Mouse (Mus musculus): ENCODE results near the gene Npas2.

Gene Npas2

GRCm38 (mm10) chr1:39228401-39228800, 34.9 kb downstream of the Npas2 start:
- no peak for DNase-seq

- no peak for DNase-seq
Observed at GRCm38 (mm10) chr1:39230021-39230420, 36.5 kb downstream of the Npas2 start.

DNA sequence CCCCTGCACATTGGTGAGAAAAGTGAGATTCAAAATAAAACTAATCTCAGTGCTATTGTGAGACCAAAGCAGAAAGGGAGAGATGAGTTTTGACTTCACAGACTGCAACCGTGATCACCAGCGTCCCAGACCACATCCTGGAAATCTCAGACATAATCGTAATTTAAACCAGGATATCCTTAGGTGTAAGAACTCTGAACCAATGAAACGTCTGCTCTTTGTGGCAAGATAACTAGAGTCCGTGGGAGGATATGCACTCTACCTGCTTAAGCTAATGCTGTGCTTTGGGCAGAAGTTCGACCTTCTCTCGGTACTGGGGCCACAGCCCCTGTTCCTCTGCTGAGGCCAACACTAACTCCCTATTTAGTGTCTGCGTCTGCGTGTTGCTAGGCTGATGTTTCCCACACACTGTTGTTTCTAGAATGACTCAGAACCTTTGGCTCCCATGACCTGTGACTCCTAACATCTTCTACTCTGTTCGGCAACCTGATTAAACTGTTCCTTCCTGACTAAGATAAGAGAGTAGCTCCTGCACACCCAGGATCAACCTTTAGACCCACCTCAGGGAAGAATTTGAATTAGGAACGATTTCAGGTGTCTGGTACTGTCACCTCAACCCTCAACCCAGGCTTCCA, 41.4 kb downstream of the Npas2 start:
- DNase-seq: no peak

- no peak for DNase-seq
Observed at GRCm38 (mm10) chr1:39237503-39238255, 44.1 kb downstream of the Npas2 start.

- DNase-seq: no peak
Observed at GRCm38 (mm10) chr1:39240860-39241584, 47.5 kb downstream of the Npas2 start.

GRCm38 (mm10) chr1:39244726-39245125, 51.2 kb downstream of the Npas2 start:
- DNase-seq: no peak

GRCm38 (mm10) chr1:39251679-39252078, 58.1 kb downstream of the Npas2 start:
- DNase-seq: no peak

DNA sequence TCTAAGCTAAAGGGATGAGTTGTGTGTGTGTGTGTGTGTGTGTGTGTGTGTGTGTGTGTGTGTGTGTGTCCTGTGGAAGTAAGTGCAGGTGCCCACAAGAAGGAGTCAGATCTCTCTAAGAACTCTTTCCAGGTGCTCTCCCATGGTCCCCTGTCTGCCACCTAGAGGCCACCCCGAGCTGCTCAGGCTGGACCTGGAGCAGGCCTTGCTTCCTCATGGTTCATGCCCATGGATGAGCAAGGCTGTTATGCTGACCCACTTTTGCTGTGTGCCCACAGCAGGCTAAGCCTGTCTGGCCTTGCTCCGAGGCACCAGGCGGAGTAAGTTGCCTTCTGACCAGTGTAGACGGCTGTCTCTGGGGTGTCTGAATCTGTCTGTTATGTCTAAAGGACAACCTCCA, 60.2 kb downstream of the Npas2 start:
- DNase-seq: peak; percentile 44 to 47

DNA sequence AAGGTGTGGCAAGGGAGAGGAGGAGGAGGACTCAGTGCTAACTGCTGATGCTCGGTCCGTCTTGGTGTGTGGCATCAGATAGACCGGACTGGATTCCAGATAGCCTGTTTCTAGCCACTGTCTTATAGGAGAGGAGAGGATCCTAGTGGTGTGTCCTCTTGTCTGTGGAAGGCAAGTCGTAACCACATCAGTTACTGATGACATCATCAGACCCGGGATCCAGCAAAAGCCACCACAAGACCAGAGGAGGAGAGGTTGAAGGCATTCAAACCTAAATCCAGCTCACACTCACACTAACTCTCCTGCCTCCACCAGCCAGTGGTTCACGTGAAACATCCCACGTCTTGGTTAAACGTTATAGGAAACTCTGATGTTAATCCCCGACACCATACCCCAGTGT, 62.5 kb downstream of the Npas2 start:
- no peak for DNase-seq

DNA sequence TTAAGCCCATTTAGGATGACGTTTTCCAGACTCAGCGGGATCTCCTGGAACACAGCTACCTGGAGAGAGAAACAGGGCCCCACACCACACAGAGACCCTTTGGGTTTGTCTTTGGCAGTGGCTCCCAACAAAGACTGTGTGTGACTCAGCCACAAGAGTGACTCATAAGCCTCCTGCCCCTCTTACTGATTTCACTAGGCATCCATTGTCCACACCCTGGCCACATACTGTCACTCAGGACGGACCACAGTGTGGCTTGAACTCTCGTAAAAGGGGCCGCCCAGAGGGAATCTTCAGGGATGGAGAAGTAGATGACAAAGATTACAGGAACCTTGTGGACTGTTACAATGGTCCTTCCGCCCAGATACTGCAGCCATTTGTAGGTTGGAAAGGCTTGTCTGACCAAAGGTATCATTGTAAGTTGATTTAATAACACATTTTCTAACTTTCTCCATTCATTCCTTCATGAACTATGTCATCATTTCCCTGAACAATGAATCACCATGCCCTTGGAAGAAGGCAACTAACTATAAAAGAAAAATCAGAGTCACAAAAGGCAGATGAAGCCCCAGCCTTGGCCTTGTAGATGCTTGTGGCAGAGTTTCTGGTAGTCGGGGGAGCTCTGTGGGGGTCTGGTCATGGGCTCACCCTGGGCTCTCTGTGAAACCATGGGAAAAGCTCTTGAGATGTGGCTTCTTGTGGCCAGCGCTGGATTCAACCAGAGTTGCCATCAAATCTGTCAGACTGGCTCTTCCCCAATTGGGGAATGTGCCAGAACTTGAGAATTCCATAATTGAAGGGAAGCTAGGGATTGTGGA, 63.2 kb downstream of the Npas2 start:
- DNase-seq: no peak

DNA sequence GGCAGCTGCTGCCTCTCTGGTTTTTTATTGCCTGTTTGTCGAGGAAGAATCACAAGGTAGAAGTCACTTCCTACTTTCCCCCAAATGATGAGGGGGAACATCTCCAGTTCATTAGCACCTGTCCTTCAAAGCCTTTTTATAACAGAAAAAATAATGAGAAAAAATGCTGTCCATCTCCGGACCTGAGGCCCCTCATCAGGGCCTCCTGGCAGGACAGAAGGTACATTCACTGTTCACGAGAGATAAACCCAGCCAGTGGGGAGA, 63.7 kb downstream of the Npas2 start:
- no peak for DNase-seq

GRCm38 (mm10) chr1:39259668-39260067, 66.1 kb downstream of the Npas2 start:
- no peak for DNase-seq

- no peak for DNase-seq
Observed at GRCm38 (mm10) chr1:39260183-39260978, 66.8 kb downstream of the Npas2 start.

- DNase-seq: no peak
Observed at GRCm38 (mm10) chr1:39266843-39267512, 73.4 kb downstream of the Npas2 start.

DNA sequence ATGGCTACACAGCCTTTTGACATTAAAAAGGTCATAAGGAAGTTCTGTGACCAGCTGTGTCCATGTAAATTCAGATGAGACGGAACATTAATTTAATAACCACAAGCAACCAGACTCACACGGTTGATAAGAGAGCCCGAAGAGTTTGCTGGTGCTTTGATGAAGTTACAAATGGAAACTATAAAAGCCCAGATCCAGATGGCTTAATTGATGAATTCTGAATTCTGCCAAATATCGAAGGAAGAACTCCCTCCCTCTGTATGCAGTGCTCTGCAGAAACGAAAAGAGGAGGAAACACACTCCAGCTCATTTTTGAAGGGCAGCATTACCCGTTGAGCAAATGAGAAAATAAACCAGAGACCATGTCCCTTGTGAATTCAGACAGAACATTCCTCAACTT, 79.4 kb downstream of the Npas2 start:
- no peak for DNase-seq

DNA sequence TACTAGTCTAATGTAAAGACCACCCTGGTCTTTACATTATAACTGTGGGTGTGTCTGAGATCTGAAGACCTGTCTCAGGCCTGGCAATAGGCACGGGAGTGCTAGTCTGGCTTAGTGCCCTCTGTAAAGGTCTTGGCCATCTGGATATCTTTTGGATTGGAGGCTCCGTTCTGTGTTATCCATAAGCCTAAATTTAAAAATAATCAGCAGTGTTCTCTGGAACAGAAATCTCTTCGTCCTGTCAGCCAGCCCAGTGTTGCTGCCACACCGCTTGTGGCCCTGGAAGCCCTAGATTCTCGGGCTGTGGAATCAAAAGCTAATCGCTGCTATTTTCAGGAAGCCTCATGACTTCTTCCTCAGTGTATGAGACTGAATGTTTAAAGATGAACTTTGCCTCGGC, 86.9 kb downstream of the Npas2 start:
- no peak for DNase-seq

- DNase-seq: peak; percentile 26 to 34
Observed at GRCm38 (mm10) chr1:39280989-39281875, 87.7 kb downstream of the Npas2 start.

DNA sequence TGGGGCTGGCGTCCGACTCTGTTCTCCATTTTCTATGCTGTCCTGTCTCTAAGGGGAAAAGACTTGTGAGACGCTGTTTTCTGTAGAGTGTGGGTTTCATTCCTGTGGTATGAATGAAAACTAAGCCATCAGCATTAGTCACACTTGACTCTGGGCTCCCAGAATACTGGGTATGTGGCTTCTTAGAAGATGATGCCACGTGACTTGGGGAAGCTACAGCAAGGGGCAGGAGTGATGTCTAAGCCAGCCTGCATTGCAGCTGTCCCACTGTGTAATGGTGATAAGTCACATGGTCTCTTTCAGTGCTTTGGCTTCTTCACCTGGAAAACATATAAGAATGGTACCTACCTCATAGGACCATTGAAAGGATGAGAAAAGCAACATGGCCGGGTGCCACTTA, 88.4 kb downstream of the Npas2 start:
- no peak for DNase-seq

- no peak for DNase-seq
Observed at GRCm38 (mm10) chr1:39283323-39283722, 89.8 kb downstream of the Npas2 start.

GRCm38 (mm10) chr1:39284786-39285185, 91.3 kb downstream of the Npas2 start:
- no peak for DNase-seq

DNA sequence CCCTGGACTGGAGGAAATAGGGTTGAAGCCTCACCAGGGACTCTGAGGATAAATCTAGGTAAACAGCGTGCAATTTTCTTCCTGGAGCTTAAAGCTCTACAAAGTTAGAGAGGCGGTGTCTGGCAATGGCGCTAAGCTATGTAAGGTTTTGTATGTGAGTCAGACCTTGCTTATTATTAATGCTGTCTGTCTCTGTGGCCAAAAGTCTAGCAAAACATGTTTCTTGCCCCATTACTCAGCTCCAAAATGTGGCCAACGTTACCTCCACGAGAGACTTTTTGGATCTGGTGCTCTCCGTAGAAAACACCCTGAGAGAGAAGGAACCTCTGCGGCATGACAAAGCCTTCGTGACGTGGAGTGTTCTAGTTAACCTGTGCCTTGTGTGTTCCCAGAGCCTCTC, 93.5 kb downstream of the Npas2 start:
- DNase-seq: no peak
